Mouse (Mus musculus) heart, postnatal 14 days (tissue): ENCODE measurements around the gene Pigk. TPM values are rescaled to one million over a fixed set of nuclear protein-coding genes. Genes with fewer than 3 reads are reported as not detected.

Source experiments
- DNase-seq, 2 experiments: peaks; one replicate each; pipeline ENCODE4 v3.0.0; 2021 to 2022
- intact Hi-C: fragments of 180-260 bp; cut with DNase I; formaldehyde crosslinking; loops from one replicate; pipeline ENCODE4 v1.15.1; 2025
- total RNA-seq, 2 experiments: library from RNA; stranded (reverse); gene quantifications; 2 replicates each; pipeline ENCODE4 v1.2.3; 2021

Pigk gene
- total RNA-seq, 2 experiments from 2014 or later: 28.8 to 30.0 TPM

DNA sequence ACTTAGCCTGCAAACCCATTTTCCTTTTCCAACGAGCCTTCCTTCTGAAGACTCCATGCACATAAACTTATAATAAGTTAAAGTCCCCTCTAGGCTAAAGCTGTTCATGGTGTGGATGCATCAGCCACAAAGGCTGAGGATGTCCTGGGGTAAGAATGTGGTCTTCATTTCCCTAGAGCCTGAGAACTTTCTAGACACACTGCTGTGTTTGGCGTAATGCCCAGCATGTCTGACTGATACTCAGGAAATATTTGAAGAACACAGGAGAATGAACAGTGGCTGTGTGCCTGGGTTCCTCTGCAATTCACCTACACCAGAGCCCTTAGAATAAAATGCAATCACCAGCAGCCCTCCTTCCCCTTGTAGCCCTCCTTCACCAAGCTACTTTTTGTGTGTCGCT, 117.5 kb downstream of the Pigk start:
- intact Hi-C loops: no loop called here
- DNase-seq: no peak

DNA sequence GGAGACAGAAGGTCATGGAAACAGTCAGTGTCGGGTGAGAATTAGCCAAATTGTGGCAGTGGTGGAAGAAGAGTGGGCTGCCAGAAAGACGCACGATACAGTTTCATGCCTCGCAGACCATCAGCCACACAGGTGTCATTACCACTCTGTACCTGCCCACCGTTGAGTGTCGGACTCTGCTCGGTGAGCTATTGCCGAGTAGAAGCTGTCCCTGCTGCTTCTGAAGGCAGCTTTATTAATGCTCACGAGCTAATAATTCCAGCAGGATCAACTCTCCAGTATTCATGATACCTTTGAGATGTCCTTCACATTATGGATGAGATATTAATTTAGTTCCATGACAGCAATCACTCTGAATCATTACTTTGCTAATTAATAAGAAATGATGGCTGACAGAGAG, 118.1 kb downstream of the Pigk start:
- DNase-seq: no peak
- intact Hi-C loops: no loop called here

DNA sequence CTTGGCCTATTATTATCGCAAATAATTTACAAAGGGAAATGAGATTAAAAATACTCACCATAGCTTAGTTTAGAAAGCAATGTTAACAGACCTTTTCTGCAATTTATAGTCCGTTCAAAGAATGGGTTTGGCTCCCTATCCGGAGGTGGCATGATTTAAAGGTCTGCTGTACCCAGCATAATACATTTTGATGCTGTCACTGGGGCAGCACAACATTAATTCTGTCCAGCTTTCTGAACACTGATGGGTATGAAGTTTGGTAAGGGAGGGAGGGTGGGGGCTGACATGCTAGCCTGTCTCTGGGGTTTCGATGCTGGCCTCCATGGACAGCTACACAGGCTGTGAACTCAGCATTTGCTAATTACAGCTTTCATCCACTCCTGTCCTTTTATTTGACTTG, 118.5 kb downstream of the Pigk start:
- DNase-seq: no peak
- intact Hi-C loops: no loop called here

DNA sequence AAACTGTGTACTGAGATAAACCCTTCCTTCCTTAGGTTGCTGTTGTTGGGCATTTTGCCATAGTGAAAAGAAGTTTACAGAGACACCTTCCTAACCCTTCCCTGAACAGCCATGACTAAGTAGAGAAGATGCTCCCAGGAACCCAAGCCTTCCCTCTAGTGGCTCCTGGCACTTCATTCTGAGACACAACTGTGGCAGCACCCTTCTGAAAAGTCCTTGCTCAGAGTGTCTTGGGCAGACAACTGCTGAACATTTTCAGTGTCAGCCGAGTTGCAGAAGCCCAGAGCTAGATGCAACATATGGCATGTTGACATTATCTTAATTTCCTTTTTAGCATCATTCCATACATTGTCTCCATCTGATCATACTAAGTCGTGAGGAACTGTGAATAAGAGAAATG, 123.5 kb downstream of the Pigk start:
- no peak for DNase-seq
- intact Hi-C loops: no loop called here

DNA sequence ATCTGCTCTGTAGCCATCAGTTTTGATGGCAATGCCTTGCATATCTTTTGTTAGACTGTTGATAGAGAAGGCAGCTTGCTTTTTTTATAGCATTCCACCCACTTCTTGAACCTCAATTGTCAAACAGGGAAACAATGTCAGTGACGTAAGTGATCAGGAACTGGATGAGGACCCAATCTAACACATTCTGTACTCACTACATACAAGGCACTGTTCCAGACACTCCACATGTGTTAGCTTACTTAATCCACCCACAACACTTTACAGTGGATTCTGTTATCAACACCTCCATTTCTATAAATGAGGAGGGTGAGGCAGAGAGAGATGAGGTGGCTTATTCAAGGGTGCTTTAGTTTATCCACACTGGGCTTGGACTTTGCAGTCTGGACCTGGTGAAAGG, 124.0 kb downstream of the Pigk start:
- DNase-seq: no peak
- intact Hi-C loops: no loop called here

DNA sequence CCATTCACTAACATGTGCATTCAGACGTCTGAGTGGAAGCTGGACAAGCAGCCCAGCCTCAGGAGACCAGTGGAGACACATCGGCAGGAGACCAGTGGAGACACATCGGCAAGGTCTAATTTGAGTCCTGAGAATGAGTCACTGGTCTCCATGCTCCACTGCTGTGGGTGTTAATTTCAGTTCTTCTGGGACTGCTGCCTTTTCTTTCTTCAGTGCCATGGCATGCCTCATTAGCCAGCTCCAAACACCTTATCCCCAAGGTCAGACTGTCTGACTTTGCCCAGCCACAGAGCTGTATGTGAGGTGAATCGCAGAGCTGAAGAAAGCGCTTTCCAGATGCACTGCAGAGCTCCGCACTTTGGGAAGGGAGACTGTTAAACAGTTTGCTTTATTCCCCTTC, 127.4 kb downstream of the Pigk start:
- intact Hi-C loops: no loop called here

DNA sequence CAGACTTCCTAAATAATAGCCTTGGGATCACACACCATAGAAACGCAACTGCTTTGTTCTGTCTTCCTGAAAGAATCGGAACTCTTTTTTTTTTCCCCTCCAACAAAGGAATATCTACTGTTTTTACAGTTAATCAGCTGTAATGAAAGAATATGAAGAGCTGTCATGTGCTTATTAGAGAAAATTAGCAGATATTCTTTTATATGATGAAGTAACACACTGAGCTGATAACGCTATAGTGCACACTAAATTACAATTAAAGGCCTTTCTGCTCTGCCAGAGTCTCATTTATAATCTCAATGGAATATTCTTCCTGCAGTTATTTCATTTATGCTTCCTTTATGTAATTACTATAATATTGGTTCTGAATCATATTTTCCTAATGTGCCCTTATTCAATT, 128.7 kb downstream of the Pigk start:
- DNase-seq: no peak
- intact Hi-C loops: no loop called here

More for the DNA sequence above, 127.4 kb downstream of the Pigk start:
- no peak for DNase-seq

DNA sequence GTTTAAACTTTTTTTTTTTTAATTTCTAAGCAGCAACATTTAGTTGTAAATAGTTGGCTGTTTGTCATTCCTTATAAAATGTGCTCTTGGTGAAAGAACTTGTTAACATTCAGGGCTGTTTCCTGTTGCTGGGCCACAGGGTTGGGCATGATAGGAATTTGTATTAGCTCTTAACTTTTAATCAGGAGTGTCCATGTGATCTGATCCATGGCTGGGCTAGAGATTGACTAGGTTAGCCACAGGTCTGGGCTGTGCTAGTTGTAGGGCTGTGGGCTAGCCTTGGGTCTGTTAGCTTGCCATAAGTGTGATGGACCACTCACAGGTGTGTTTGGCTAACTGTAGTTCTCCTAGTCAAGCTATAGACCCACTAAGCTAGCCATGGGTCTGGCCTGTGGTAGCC, 130.0 kb downstream of the Pigk start:
- intact Hi-C loops: no loop called here
- DNase-seq: no peak

DNA sequence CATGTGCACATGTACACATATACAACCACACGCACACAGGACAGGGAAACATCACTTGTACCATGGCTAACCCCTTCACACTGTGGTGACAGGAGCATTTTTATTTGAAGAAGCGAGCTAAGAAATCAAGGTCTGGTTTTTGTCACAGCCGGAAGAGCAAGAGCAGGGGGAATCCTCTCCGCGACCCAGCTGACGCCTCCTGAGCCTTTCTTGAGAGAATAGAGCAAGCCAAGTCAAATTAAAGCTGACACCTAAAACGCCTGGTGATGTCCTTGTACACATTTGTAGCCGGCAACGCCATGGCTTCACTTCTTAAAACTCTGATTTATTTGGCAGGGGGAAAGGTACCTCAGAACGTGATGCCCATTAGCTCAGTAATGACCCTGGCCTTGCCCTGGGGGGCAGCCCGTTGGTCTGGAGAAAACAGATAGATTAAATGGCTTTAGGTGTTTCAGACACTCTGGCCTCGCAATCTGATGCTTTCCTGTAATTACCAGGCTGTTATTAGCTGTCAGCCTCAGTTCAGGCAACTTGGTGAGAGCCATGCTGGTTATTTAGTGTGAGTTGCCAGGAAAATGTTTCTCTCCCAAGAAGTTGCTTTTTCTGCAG, 141.2 kb downstream of the Pigk start:
- intact Hi-C loops: no loop called here

DNA sequence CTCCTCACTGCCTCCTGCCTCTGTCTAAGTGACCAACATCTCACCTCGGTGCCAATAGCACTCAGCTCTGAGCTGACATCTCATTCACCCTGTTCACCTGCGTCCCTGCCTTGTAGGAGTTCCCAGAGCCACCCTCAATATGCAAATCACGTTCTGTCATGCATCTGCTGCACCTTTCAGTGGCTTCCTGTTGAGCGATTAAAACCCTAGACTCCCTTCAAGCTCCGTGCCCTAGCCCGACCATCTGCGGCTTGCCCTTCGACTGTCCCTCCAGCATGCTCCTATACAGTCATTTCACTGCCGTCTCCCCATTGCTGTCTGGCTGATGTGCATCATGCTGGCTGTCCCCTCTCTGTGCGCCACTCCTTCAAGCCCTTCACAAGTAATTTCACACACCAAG, 142.2 kb downstream of the Pigk start:
- intact Hi-C loops: no loop called here
- DNase-seq: no peak

More for the DNA sequence above, 141.2 kb downstream of the Pigk start:
- DNase-seq: no peak

DNA sequence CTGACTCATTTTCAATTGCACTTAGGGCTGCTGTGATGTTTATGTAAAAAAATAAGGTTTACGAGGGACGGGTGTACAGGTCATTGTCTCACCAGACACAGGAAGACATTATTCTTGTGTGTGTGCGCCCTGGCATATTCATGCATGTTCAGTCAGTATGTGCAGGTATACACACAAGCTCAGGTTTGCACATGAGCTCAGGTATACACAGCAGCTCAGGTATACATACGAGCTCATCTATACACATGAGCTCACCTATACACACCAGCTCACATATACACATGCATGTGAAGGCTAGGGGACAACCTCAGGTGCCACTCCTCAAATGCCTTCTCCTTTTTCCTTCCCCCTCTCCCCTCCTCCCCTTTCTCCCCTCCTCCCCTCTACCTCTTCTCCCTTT, 147.6 kb downstream of the Pigk start:
- intact Hi-C loops: no loop called here
- no peak for DNase-seq

DNA sequence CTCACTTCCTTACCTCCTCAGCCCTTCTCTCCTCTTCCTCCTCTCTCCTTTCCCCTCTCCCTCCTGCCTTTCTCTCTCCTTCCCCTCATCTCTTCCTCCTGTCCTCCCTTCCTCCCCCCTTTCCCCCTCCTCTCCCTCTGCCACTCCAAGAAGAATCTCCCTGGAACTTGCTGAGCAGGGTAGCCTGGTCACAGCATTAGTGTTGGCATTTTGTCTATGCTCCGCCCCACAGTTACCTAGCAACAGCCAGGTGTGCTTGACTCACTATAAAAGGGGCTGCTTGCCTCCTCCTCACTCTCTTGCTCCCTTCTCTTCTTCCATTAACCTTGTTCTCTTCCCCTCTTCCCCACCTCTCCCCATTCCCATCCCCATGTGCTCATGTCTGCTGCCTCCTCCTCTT, 148.1 kb downstream of the Pigk start:
- intact Hi-C loops: no loop called here
- DNase-seq: no peak

DNA sequence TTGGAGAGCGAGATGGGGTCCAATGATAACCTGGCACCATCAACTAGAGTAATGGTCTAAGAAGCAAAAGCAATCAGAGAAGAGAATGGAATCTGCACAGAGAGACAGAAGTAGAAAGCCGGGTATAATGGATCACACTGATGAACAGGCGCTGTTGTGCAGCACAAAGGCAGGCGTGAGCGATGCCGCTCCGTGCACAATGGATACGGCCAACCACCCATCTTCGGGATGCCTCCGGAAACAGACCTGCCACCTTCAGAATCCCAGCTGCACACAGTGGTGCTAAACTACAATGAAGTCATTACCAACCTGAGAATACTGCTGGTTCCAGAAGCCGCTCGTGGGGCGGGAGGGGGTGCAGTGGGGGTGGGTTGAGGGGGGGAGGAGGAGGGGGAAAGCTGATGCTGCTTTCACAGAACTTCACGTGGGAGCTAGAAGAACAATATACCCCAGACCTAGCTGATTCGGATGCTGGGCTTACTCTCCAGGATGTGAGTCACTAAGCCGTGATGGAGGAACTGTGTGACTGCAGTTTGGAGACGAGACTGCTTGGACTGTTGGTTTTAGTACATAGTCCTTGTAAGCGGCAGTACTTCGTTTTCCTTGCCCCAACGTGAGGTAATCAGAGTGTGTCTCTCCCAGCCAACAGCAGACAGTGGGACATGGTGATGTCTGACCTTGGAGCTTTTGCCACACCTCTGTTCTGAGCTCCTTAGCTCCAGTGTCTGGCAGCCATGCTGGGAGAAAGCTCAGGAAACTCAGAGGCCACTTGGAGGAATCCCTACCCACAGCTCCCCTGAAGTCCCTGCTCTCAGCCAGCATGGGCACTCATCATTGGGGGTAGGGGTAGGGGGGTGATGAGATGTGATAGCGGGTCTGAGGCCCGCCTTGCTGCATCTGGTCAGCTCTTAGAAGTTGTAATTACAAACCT, 152.4 kb downstream of the Pigk start:
- DNase-seq: no peak
- intact Hi-C loops: no loop called here

DNA sequence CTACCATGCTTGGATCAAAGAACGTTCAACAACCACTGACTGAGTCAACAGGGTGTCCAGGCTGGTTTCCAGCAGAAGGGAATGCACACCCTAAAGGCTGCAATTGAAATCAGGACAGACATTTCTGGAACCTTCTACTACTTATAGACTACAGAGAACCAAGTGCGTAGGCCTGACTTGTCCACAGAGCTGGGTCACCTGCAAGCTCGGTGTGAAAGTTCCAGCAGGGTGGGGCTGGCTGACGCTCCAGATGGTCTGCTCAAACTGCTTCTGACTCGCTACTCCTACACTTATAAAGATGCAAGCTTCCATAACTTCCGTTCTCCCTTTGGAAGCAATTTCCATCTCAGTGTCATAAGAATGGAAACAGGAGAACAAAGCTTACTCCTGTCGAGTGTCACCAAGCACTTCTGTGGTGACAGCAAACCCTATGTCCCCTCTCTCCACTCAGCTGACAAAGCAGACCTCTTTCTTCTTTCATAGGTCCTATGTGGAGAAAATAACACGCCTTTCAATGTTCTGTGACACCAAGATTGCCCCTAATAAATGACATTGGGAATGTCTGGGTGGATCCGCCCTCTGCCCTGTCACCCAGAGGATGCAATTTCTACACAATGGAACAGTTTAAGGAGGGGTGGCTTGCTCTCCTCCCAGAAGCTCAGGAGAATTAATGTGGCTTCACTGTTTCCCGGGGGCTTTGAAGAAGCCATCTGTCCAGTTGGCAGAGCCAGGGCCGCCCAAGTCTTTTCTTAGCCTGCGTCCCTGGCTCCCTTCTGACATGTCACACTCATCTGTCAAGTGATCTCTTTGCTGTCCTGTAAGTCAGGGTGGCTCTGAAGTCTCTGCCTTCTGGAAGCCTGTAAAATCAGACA, 154.0 kb downstream of the Pigk start:
- intact Hi-C loops: no loop called here
- no peak for DNase-seq

DNA sequence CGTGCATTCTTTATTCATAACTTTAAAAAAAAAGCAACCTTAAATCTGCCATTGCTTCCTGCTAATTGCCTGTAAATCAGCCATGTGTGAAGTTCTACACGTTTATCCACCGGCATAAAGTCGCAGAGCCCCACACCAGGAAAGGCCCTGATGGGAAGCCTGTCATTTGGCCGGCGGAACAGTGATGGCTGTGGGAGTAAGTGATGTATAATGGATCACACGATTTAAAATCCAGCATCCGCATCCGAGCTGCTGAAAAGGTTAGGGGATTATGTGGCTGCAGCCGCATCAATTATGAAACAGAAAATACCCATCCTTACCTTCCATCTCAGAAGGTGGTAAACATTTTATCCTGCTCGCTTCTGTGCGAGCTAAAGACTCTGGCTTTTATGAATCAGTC, 158.2 kb downstream of the Pigk start:
- intact Hi-C loops: no loop called here
- DNase-seq: no peak

DNA sequence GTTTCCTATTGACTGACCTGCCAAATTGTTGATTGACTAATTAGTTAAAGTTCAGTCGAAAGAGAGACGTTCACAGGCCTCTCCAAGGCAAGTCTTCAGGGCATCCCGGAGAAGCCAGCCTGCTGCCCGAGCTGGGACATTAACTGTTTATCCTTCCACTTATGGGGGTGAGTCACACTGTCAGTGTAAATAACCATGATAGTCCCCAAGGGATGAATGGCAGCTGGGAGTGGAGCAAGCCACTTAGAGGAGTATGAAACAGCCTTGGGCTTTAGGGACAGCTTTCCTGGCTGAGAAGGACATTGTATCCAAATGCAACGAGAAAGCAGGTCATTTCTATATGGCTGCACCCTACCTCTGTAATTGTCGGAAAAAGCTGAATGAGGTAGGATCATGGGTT, 158.7 kb downstream of the Pigk start:
- intact Hi-C loops: no loop called here
- DNase-seq: no peak

DNA sequence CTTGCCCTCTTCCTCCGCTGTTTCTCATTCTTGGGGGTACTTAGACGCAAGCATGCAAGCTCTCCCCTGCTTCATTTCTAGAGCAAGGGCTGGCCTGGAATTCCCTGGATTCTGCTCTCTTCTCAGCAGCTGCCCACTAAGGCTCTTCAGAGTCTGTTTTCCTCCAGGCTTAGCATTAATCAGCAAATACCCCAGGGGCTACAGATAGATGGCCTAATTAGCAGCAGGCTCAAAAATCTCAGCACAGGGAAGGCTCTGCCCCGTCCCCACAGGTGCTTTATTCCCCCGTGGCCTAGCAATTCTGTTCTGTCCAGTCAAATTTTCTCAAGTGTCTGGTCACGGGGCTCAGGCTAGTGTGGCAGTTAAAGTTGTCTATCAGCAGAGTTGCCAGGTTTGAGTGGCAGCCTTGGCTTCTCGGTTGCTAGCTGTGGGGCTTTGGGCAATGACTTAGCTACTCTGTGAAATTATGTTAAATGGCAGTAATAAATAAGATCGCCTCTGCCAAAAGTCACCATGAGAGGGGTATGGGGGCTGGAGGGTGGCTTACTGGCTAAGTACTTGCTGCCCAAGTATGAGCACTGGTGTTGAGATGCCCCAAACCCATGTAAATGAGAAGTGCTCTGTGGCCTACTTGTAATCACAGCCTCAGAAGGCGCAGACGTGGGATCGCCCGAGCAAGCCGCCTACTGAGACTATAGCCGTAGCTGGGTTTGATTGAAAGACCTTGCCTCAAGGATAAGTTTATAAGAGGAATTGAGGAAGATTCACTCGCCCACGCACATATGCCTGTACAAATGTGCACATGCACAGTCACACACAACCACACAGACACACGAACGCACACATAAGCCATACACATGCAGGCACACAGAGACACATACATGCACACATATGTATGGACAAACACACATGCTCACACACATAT, 160.8 kb downstream of the Pigk start:
- DNase-seq: no peak
- intact Hi-C loops: no loop called here

DNA sequence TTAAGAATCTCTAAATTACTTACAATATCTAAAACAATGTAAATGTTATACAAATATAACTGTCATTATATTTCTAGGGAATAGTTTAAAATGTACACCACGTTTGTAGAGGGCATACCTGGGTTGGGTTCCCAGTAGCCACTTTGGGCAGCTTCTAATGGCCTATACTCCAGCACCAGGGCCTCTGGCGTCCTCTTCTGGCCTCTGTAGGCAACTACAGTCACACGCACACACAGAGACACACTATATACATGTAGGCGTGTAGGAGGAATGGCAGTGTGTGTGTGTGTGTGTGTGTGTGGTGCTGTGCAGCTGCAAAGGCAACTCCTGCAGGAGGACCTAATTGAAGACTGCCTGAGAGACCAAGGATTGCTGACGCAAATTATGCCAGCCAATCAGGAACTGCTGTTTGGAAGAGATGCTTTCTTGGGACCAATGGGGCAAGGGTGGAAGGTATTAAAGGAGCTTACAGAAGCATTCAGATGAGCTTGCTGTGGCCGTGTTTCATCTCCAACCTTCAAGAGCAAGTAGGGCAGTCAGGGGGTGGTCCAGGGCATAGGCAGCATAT, 161.9 kb downstream of the Pigk start:
- intact Hi-C loops: no loop called here
- no peak for DNase-seq

DNA sequence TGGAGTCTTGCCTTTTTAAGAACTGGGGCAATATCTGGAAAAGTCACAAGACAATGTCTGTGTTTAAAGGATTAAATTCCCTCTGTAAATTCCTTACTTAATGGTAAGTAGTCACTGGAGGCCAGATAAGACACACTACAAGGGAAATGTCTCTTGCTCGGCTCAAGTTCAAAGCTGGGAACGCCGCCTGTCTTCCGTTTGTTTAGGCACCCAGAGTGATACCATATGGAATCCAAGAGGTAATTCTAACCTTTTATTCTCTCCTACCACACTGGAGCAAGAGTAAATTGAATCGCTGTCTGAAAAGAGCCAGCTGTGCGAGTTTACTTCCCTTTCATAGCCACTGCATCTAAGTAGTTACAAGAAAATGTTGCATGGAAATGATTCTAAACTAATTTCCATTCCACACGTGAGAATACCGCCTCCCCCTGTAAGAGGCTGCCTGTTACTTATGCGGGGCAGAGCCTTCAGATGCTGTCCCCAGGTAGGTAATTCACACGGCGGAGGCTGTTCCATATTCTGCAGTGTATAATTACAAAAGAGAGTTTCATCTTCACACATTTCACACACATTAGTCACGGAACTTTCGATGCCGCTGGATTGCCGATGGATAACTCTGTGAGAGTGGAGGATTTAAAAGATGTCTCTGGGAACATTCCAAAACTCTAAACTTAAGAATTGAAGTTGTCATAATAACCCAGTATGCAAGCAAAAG, 166.4 kb downstream of the Pigk start:
- DNase-seq: no peak
- intact Hi-C loops: no loop called here
